Mouse (Mus musculus) bone marrow macrophage, adult 2 months (primary cell): ENCODE measurements around the gene Ganab. TPM values are rescaled to one million over a fixed set of nuclear protein-coding genes. Genes with fewer than 3 reads are reported as not detected.
"Not testable (repeated sequence)": the region's sequence is repeated elsewhere in the genome, so short reads cannot be mapped to it uniquely, and the experiment has no call there.

ENCODE experiments used
- H3K27ac ChIP-seq: 2 replicates; pipeline ENCODE4 v1.5.1; 2012; ENCODE audit warnings: low read depth, low read length; ENCODE audit not compliant: insufficient read depth
- H3K4me1 ChIP-seq: 2 replicates; pipeline ENCODE4 v1.6.1; 2012; ENCODE audit warnings: low read length; ENCODE audit not compliant: control insufficient read depth, insufficient read depth
- H3K4me3 ChIP-seq: 2 replicates; pipeline ENCODE4 v1.5.1; 2012; ENCODE audit warnings: mild to moderate bottlenecking, low read length, moderate library complexity; ENCODE audit not compliant: insufficient read depth
- CTCF ChIP-seq: IDR thresholded peaks from 2 replicates; pipeline ENCODE4 v1.5.1; 2012; ENCODE audit warnings: low read depth, mild to moderate bottlenecking, low read length, moderate library complexity
- POLR2A ChIP-seq: IDR thresholded peaks from 2 replicates; pipeline ENCODE4 v1.6.1; 2012; ENCODE audit warnings: mild to moderate bottlenecking, low read depth, low read length, borderline replicate concordance
- polyA plus RNA-seq: library from polyadenylated mRNA; stranded (reverse); fragments of >200 nt; gene quantifications from 2 replicates; pipeline ENCODE4 v1.2.4, GENCODE M21; 2012; ENCODE audit not compliant: missing spikeins, insufficient read depth, insufficient read length

Gene Ganab
- 82.5 and 91.3 TPM in 2 replicates for polyA plus RNA-seq

DNA sequence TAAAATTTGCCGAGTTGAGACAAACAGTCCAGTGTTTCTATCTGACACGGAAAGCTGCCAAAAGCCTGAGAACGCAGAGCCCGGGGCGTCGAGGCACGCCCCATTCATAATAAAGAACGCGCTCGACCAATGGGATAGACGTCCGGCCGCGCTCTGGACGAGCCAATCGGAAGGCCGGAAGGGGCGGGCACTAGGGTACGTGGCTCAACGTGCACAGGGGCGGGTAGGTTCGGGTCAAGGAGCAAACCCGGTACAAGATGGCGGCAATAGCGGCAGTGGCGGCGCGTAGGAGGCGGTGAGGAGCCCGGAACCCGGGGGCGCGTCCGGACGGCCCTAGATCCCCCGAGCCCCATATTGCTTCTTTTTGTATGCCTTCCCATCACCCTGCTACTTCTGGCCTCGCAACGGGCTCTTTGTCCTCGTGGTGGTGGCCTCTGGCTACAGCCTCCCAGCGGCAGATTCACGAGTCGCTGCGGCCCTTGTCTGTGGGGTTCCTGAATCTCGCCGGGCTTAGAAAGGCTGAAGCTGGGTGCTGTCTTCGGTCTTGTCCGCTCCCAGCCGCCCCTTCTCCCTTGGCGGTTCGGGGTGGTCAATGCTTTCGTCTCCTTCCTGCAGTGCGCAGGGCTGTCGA lies at the start of gene Ganab:
Gene Ganab, plus strand, starts transcription at position 207 of the 631 bp plus-strand sequence.
- Histone ChIP-seq H3K4me1 (peaks cover 8% of the 10 kb centered on the region), H3K4me3 (peak within 1 kb of the TSS; percentile 74), H3K27ac (peak within 1 kb of the TSS; percentile 60)
- TF ChIP-seq CTCF: no peak
- no peak for TF ChIP-seq POLR2A

DNA sequence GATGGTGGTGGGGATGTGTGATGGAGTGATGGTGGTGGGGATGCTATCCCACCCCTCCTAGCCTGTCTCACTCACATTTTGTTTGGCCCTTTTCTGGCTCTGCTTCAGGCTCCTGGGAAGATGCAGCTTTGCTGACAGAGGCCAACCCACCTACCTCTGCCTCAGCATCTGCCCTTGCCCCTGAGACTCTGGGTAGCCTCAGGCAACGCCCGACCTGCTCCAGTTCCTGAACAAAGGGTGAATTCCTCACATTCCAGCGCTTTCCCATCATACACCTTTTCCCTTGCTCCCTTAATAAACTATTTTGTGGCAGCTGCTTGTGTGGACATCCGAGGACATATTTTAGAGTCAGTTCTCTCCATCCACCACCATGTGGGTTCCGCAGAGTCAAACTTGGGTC lies 49.5 kb upstream of the Ganab start:
- TF ChIP-seq CTCF (no peak), POLR2A (no peak)
- Histone ChIP-seq H3K4me3 (no peak overlapping the region), H3K4me1 (peaks cover 24% of the 10 kb centered on the region), H3K27ac (no peak overlapping the region)

DNA sequence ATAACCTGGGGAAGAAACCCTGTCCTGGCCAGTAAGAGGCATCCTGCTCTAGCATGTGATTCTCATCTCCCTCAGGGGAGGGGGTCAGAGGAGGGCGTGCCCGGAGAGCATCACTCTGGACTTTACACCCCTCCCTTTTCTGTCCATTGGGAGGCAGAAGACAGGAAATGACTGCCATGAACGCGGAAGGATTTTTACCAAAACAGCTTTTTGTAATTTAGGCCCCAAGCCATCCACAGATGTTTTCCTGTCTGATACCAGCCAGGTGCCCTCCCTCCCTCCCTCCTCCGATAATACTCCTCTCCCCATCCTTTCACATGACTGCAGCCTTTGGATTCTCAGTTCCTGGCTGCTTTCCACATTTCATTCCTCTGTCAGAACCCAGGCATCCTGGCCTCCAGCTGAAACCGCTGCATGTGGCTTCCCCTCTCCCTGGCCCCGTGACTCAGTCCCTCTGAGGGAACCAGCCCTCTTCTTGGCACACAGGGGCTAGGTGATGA lies 47.4 kb upstream of the Ganab start, which contains the start of gene Lrrn4cl:
Gene Lrrn4cl, plus strand, starts transcription at position 367 of the 500 bp plus-strand sequence.
- no peak within 1 kb of the TSS for H3K4me3 ChIP-seq
- H3K27ac ChIP-seq: no peak within 1 kb of the TSS
- no peak for TF ChIP-seq CTCF
- no peak for TF ChIP-seq POLR2A
- H3K4me1 ChIP-seq: peaks cover 10% of the 10 kb centered on the region

DNA sequence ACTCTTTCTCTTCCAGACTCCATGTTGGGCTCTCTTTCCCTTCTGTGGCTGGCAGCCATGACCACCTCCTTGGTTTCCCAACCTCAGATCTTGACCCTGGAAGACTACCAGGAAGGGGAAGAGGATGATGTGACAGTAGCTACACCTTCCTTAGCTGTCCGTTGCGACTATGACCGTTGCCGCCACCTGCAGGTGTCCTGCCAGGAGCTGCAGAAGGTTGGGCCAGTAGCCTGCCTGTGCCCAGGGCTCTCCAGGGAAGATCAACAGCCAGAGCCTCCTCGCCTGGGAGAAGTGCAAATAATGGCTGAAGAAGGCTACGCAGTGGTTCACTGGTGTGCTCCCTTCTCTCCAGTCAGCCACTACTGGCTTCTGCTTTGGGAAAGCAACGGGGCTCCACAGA lies 46.2 kb upstream of the Ganab start:
- H3K27ac ChIP-seq: no peak overlapping the region
- peaks cover 15% of the 10 kb centered on the region for H3K4me1 ChIP-seq
- TF ChIP-seq CTCF (no peak), POLR2A (no peak)
- H3K4me3 ChIP-seq: no peak overlapping the region

DNA sequence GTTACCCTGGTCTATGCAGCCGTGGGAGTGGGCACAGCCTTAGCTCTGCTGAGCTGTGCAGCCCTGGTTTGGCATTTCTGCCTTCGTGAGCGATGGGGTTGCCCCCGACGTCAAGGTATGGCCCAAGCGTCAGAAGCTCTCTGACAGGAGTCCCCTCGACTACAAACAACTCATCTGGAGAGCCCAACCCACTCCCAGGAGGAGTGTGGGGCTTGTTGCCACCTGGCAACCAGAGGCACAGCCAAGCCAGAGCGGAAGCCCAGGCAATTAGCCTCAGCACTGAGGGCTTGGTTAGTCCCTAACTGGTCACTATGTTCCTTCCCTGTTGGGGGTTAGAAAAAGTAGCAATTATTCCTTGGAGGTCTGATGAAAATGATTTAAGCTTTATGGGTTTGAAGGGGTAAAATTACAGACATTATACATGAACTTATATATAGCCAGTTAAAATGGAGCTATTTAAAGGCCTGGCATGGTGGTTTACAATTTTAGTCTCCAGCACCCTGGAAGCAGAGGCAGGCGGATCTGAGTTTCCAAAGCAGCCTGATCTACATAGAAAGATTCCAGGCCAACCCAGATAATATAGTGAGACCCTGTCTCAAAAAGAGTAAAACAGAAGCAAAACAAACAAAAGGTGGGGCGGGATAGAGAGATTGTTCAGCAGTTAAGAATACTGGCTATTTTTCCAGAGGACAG lies 45.5 kb upstream of the Ganab start:
- no peak for TF ChIP-seq CTCF
- TF ChIP-seq POLR2A: no peak
- peaks cover 15% of the 10 kb centered on the region for H3K4me1 ChIP-seq
- no peak overlapping the region for H3K27ac ChIP-seq
- no peak overlapping the region for H3K4me3 ChIP-seq

DNA sequence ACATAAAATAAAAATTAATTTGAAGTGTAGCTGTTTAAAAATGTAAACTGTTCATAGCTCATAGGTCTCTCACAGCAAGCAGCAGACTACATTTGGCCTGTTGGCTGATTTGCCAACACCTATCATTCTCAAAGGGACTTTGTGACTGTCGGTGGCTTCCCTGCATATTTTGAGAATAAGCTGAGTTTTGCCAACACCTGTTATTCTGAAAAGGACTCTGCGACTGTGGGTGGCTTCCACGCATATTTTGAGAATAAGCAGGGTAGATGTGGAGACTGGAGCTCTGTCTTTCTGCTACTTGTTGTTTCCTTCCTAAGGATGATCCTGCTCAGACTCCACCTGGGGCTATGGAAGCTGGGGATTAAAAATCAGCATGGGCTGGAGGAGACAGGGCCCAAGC lies 44.8 kb upstream of the Ganab start:
- no peak for TF ChIP-seq POLR2A
- no peak for TF ChIP-seq CTCF
- Histone ChIP-seq H3K4me1 (peaks cover 15% of the 10 kb centered on the region), H3K4me3 (no peak overlapping the region), H3K27ac (no peak overlapping the region)

DNA sequence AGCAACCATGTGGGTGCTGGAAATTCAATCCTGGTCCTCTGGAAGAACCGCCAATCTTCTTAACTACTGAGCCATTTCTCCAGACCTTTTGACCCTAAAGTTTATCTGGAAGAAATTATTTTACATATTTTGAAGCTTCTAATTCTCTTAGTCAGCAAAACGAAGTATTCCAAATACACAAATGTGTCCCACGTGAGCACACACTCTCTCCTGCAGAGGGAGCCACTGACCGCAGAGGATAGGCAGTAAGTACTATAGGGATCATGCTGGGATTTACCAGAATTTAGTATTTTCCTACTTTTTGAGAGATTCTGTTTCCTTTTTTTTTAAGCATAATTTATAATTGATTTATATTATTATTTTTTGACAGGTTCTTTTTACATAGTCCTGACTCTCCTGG lies 40.2 kb upstream of the Ganab start:
- peaks cover 5% of the 10 kb centered on the region for H3K4me1 ChIP-seq
- no peak for TF ChIP-seq POLR2A
- peak; percentile 32; the same call in 1 of the 2 replicates for TF ChIP-seq CTCF
- no peak overlapping the region for H3K4me3 ChIP-seq
- no peak overlapping the region for H3K27ac ChIP-seq

DNA sequence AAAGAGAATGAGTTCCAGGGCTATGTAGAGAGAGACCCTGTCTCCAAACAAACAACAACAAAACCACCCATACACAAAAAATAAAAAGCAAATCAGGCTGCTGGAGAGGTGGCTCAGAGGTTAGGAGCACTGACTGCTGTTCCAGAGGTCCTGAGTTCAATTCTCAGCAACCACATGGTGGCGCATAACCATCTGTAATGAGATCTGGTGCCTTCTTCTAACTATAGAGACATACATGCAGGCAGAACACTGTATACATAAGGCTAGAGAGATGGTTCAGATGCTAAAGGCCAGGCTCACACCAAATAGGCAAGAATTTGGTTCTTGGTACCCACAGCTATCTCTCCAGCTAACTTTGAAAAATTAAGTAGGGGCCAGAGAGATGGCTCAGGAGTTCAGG lies 38.9 kb upstream of the Ganab start:
- Histone ChIP-seq H3K27ac (no peak overlapping the region), H3K4me3 (no peak overlapping the region), H3K4me1 (peaks cover 7% of the 10 kb centered on the region)
- TF ChIP-seq POLR2A: no peak
- TF ChIP-seq CTCF: no peak

DNA sequence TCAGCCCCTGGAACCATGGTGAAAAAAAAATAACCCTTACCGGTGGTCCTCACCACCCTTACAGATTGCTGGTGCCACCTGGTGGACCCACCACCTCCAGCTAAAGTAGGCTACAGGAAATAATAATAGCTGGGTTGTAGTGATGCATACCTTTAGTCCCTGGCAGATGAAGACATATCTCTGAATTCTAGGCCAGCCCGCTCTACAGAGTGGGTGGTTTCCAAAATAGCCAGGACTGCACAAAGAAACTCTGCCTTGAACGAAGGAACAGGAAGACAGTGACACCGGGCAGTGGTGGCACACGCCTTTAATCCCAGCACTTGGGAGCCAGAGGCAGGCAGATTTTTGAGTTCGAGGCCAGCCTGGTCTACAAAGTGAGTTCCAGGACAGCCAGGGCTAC lies 33.6 kb upstream of the Ganab start:
- Histone ChIP-seq H3K27ac (no peak overlapping the region), H3K4me1 (peaks cover 2% of the 10 kb centered on the region; the same call in 1 of the 2 replicates), H3K4me3 (no peak overlapping the region)
- TF ChIP-seq POLR2A (no peak), CTCF (no peak)

DNA sequence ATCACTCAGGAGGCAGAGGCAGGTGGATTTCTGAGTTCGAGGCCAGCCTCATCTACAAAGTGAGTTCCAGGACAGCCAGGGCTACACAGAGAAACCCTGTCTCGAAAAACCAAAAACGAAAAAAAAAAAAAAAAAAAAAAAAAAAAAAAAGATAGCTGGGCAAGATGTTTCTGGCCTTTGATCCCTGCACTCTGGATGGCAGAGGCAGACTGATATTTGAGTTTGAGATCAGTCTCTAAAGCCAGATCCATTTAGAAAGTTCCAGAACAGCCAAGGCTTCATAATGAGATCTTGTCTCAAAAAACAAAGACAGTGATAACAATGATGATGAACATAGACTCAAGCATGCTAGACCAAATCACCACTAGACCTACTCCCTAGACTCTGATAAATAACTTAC lies 27.5 kb upstream of the Ganab start:
- H3K27ac ChIP-seq, H3K4me3 ChIP-seq: not testable (repeated sequence)
- peaks cover 13% of the 10 kb centered on the region for H3K4me1 ChIP-seq
